Mouse (Mus musculus): ENCODE data around the gene Gm18596.
"Not testable (repeated sequence)": the region's sequence is repeated elsewhere in the genome, so short reads cannot be mapped to it uniquely, and the experiment has no call there.

Gene Gm18596

DNA sequence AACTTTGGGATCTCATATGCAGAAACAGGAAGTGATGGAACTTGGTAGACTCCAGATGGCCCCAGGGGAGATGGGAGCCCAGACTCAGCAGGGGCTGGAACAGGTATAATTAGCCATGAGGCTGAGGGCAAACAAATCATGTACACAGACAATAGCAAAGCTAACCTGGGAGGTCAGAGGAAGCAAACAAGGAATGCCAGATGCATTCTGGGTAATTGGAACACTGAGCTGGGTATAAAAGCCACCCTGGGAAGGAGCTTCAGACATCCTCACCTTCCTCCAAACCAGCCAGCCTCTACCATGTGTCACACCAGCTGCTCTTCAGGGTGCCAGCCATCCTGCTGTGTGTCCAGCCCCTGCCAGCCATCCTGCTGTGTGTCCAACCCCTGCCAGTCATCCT is 31.3 kb downstream of the Gm18596 start, which contains the start of gene Gm10024:
Gene Gm10024, plus strand, starts transcription at position 301 of the 400 bp plus-strand sequence.
- DNase-seq (ENCODE audit: low read depth) = not testable (repeated sequence)

DNA sequence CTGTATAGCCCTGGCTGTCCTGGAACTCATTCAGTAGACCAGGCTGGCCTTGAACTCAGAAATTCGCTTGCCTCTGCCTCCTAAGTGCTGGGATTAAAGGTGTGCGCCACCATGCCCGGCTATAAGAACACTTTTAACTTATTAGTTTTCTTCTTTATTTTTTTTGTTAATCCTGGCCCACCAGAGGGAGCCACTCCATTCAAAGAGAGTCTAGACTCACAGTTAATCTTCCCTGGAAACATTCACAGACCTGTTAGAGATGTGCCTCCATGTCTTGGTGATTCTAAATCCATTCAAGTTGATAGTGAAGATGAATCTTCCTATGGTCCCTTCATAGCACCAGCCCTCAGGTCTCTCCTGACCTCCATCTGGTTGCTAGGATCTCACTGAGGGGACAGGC is 32.6 kb downstream of the Gm18596 start:
- DNase-seq (ENCODE audit: low read depth) = no peak

DNA sequence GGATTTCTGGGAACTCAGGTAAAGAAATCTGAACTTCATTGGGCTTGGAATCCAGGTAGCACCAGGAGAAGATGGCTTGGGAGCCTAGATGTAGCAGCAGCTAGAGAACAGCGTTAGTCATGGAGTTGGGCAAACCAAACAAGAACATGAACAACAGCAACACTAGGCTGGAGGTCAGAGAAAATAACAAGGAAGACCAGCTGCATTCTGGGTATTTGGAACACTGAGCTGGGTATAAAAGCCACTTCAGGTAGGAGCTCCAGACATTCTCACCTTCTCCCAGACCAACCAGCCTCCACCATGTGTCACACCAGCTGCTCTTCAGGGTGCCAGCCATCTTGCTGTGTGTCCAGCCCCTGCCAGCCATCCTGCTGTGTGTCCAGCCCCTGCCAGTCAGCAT is 36.1 kb downstream of the Gm18596 start, which contains the start of gene Gm10272:
Gene Gm10272, plus strand, starts transcription at position 301 of the 400 bp plus-strand sequence.
- no peak for DNase-seq (ENCODE audit: low read depth)

DNA sequence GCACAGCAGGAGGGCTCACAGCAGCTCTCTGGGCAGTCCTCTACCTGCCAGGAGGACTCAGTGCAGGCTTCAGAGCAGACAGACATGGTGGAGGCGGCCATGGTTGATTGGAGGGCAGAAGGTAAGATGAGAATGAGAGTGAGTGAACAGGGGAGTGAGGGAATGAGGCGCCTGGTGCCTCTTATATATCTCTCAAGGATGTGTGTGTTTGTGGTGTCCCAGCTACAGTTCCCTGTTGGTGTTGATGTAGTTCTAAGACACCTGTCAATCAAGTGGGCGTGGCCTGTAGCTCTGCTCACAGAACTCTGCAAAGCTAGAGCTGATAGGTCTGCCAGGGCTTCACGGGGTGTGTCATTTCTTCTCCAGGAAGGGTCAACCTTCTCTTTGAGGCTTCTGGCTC is 45.3 kb downstream of the Gm18596 start, which contains the start of gene Gm9508:
Gene Gm9508, minus strand, starts transcription at position 101 of the 400 bp plus-strand sequence.
- DNase-seq (ENCODE audit: low read depth) = peak; percentile 5
